Mouse (Mus musculus): ENCODE results near the gene Igsf23.
"Not testable (repeated sequence)": the region's sequence is repeated elsewhere in the genome, so short reads cannot be mapped to it uniquely, and the experiment has no call there.

Igsf23 gene

GRCm38 (mm10) chr7:19937229-19937821 is 13.2 kb downstream of the Igsf23 start:
- no peak for ATAC-seq (ENCODE audit: insufficient number of reproducible peaks, low FRiP score, low TSS enrichment)

GRCm38 (mm10) chr7:19935961-19936360 is 14.6 kb downstream of the Igsf23 start:
- ATAC-seq (ENCODE audit: insufficient number of reproducible peaks, low FRiP score, low TSS enrichment) = no peak

GRCm38 (mm10) chr7:19935171-19935751 is 15.3 kb downstream of the Igsf23 start:
- no peak for ATAC-seq (ENCODE audit: insufficient number of reproducible peaks, low FRiP score, low TSS enrichment)

GRCm38 (mm10) chr7:19932877-19933809 is 17.4 kb downstream of the Igsf23 start:
- ATAC-seq (ENCODE audit: insufficient number of reproducible peaks, low FRiP score, low TSS enrichment) = no peak

- ATAC-seq (ENCODE audit: insufficient number of reproducible peaks, low FRiP score, low TSS enrichment) = no peak
Observed at GRCm38 (mm10) chr7:19932133-19932876, 18.3 kb downstream of the Igsf23 start.

- not testable (repeated sequence) for ATAC-seq (ENCODE audit: insufficient number of reproducible peaks, low FRiP score, low TSS enrichment)
Observed at GRCm38 (mm10) chr7:19930481-19930880, 20.1 kb downstream of the Igsf23 start.

GRCm38 (mm10) chr7:19928486-19928885 is 22.1 kb downstream of the Igsf23 start:
- no peak for ATAC-seq (ENCODE audit: insufficient number of reproducible peaks, low FRiP score, low TSS enrichment)

- ATAC-seq (ENCODE audit: insufficient number of reproducible peaks, low FRiP score, low TSS enrichment) = no peak
Observed at GRCm38 (mm10) chr7:19926849-19927480, 23.6 kb downstream of the Igsf23 start.

GRCm38 (mm10) chr7:19925376-19925775 is 25.2 kb downstream of the Igsf23 start:
- ATAC-seq (ENCODE audit: insufficient number of reproducible peaks, low FRiP score, low TSS enrichment) = no peak

GRCm38 (mm10) chr7:19923797-19924196 is 26.8 kb downstream of the Igsf23 start:
- ATAC-seq (ENCODE audit: insufficient number of reproducible peaks, low FRiP score, low TSS enrichment) = no peak

- ATAC-seq (ENCODE audit: insufficient number of reproducible peaks, low FRiP score, low TSS enrichment) = no peak
Observed at GRCm38 (mm10) chr7:19923354-19923753, 27.2 kb downstream of the Igsf23 start.

- peak; percentile 81 for ATAC-seq (ENCODE audit: insufficient number of reproducible peaks, low FRiP score, low TSS enrichment)
Observed at GRCm38 (mm10) chr7:19920506-19921261, 29.9 kb downstream of the Igsf23 start, which contains the start of gene Pvr. Pvr (minus strand) TSS chr7:19921160.

- 0 out of 2 replicates have a peak, but pooled peaks have one; percentile 31 for ATAC-seq (ENCODE audit: insufficient number of reproducible peaks, low FRiP score, low TSS enrichment)
Observed at GRCm38 (mm10) chr7:19920166-19920505, 30.4 kb downstream of the Igsf23 start.

- no peak for ATAC-seq (ENCODE audit: insufficient number of reproducible peaks, low FRiP score, low TSS enrichment)
Observed at GRCm38 (mm10) chr7:19914558-19914957, 36.0 kb downstream of the Igsf23 start.

- no peak for ATAC-seq (ENCODE audit: insufficient number of reproducible peaks, low FRiP score, low TSS enrichment)
Observed at GRCm38 (mm10) chr7:19911695-19912524, 38.6 kb downstream of the Igsf23 start.

- no peak for ATAC-seq (ENCODE audit: insufficient number of reproducible peaks, low FRiP score, low TSS enrichment)
Observed at GRCm38 (mm10) chr7:19911292-19911658, 39.3 kb downstream of the Igsf23 start.

GRCm38 (mm10) chr7:19910421-19911291 is 39.9 kb downstream of the Igsf23 start:
- ATAC-seq (ENCODE audit: insufficient number of reproducible peaks, low FRiP score, low TSS enrichment) = no peak; the same call in 1 of the 2 replicates

GRCm38 (mm10) chr7:19889881-19890280 is 60.7 kb downstream of the Igsf23 start:
- no peak for ATAC-seq (ENCODE audit: insufficient number of reproducible peaks, low FRiP score, low TSS enrichment)
